Mouse (Mus musculus) granulocyte monocyte progenitor cell, adult 5-6 weeks (primary cell): Measurements from ENCODE around the gene Gm11111. TPM values are rescaled to one million over a fixed set of nuclear protein-coding genes. Genes with fewer than 3 reads are reported as not detected.

Experiments
- ATAC-seq: replicated peaks from 2 replicates; pipeline ENCODE4 v1.8.0; 2016; ENCODE audit warnings: mild to moderate bottlenecking, moderate TSS enrichment, inconsistent platforms; ENCODE audit not compliant: poor library complexity, severe bottlenecking
- total RNA-seq, 2 experiments: library from RNA; stranded (forward) in 1 of 2; stranded (reverse) in 1 of 2; fragments of 200-712, 200-1000 nt in 1 of 2; fragments of >200 nt in 1 of 2; fragmentation: Nextera tagmentation in 1 of 2; gene quantifications; 2 replicates each; pipeline ENCODE4 v1.2.3; 2014 to 2017

Gm11111 gene
- total RNA-seq, 2 experiments from 2014 or later: not detected

DNA sequence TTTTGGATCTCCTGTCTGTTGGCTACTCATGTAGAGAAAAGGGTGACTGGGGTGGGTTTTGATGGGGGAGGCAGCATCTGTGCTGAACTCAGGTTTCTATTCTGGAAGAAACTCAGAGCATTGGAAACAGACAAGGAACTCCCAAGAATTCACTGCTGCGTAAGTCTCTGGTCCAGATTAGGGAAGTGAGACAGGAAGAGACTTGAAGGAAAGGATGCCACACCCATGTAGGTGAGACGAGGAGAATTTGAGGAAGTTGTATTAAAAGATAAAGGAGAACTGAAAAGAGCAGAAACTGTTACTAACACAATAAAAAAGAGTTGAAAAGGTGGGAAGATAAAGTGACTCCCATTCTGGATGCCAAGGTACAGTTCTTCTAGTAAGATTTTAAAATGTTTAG, 25.9 kb downstream of the Gm11111 start:
- ATAC-seq: peak; percentile 82

DNA sequence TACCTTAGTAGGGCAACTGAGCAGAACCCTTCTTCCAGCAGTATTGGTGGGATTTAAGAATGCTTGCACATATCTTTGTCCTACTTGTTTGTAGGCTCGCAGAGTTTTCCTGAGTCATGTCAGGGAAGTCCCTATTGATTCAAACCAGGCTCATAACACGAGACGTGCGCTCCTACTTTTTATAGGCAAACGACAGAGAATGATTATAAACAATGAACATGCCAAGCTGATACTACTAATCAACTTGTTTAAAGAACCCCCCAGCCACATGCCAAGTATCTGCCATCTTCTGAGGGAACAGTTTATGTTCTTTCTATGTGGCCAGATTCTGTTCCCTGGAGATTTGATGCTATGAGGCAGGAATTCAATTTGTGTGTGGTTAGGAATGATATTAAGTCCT, 28.3 kb downstream of the Gm11111 start:
- ATAC-seq: no peak

DNA sequence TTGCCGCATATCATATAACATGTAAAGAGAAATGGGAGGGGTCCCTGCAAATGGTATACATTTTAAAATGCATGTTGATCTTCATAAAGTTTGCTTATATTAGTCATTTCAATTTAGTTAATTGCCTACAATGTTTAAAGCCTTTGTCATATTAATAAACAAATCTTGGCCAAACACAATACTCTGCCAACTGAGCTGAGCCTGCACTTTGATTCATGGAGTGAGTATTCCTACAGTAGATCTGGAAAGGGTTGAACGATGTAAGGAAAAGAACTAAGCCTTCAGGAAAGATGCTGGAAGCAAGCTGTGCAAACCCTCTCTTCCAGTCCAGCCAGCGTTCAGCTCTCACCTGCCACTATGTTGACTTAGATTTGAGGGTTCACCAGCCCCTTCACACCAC, 29.6 kb downstream of the Gm11111 start:
- ATAC-seq: no peak

DNA sequence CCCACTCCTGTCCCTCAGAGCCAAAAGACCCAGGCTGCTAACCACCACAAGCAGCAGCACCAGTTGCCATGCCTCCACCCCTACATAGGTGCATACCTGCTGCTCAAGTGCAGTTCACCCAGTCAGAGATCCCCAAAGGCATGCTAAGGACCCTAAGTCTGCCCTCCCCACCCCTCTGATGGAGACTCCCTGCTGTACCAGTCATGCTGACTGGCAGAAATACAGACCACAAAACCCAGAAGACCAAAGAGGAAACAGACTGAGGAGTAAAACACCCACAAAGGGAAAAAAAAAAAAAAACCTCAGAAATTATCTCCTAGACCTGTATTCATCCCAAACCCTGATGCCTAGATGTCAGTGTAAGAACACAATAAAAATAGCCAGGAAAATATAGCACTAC, 33.4 kb downstream of the Gm11111 start:
- peak; percentile 35; the same call in 1 of the 2 replicates for ATAC-seq

Other genes starting within 250 kb of the Gm11111 start
- gene Cfap299, start 223.4 kb upstream of the Gm11111 start, total RNA-seq (2014; fragmentation: Nextera tagmentation): not detected in 2 replicates
- gene Cfap299, start 223.4 kb upstream of the Gm11111 start, total RNA-seq (2017): not detected in 2 replicates